Mouse (Mus musculus) testis, postnatal 14 days (tissue): ENCODE data around the gene Hsd17b12.

Experiments
- DNase-seq: peaks from one replicate; pipeline ENCODE4 v3.0.0; 2021; ENCODE audit warnings: low spot score

The Hsd17b12 gene

DNA sequence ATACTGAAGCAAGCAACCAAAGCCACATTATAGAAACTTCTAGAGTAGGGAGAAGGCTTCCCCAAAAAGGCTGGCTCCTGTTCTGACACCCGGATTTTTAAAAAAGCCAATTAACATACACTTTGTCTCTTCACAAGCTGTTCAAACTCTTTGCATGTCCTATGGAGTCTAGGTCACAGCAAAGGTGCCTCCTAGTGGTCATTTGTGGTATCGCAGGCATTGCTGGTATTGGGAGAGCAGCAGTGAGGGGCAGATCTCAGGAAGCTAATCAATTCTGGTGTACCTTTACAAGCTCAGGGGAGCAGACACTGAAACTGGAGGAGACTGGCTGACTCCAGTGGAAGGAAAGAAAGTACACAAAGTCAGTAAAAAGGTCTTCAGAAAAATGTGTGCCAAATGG lies 155.4 kb downstream of the Hsd17b12 start:
- DNase-seq, result peak; percentile 60

DNA sequence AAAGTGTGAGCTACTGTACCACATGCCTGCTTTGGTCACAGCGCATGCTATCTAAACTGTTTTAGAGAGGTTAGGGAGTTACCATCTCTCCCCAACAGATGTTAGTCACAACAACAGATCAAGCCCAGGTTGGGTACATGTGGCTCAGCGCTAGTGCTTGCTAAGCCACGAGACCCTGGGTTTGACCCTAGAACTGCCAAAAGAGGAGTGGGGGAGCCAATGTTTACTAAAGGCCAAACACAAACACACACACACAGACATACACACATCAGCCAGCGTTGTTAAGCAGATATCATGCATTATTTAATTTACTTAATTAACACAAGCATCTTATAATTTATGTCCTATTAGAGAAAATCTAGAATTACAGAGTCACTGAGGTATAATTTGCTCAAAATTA lies 155.8 kb downstream of the Hsd17b12 start:
- no peak for DNase-seq

DNA sequence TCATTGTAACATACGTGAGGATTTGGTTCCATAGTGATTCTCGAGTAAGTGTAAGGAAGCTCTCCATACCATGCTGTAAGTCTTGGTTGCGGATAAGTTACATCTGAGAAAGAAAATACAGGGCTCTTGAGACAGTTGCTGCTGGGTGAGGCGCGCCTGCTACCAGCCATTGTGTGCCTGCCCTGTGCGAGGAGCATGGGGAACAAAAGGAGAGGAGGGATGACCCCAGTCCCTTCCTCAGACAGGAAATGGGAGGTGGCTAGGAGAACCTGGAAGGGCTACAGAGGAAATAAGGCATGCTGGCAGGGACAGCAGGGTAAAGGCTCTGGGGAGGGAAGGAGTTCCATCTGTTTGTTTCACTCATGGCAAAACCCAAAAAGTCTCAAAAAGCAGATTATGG lies 156.4 kb downstream of the Hsd17b12 start:
- DNase-seq, result no peak

DNA sequence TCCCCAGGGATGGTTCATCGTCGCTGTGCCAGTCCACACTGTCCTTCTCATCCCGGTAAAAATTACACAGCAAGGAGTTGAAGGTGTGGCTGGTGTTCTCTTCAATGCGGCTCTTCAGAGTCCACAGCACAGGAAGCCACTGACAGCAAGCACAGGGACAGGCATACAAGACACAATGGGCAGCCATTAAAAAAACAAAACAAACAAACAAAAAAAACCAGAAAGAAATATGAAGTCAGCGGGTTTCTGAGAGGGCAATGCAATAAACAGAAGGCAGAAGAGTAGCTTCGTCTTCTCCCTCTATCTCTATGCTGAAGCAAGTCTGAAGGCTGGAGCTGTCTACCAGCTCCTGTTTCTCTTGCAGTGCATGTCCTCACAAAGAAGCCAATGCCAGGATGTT lies 161.5 kb downstream of the Hsd17b12 start, which contains the start of gene Gm27027:
TSS of gene Gm27027 (minus strand) at position 101 of the 400 bp plus-strand sequence.
- no peak for DNase-seq

DNA sequence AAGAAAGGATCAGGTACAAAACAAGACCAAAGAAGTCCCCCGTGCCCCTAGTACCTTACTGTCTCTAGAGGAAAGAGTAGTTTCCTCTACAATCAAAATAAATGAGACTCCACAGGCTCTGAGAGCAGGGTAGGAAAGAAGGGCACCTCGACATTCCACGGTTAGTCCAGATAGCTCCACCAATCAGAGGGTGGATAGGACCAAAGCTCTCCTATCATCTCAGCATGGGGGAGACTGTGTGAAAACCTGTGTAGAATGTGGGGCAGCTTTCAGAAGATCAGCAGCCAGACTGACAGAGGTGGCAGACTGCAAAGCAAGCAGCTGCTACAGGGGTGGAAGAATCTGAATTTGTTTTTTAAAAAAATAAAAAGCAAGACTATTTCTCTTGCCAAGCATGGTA lies 165.0 kb downstream of the Hsd17b12 start:
- no peak for DNase-seq

DNA sequence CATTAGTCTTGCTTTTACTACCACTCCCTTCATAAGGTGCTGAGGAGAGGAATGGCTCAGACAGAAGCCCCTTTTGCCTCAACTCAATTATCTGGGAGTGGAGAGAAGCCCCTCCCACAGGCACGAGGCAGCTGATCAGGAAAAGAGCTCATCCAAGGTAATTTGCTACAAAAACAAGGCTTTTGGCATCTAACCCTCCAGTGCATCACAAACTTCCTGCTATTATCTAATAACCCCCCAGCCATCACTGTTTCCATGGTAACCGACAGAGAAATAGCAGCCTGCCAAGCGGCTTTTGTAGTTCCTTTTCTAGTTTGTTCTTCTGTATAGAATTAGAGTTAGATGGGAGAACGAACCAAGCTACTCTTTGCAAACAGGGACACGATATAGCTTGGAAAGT lies 165.5 kb downstream of the Hsd17b12 start:
- no peak for DNase-seq

DNA sequence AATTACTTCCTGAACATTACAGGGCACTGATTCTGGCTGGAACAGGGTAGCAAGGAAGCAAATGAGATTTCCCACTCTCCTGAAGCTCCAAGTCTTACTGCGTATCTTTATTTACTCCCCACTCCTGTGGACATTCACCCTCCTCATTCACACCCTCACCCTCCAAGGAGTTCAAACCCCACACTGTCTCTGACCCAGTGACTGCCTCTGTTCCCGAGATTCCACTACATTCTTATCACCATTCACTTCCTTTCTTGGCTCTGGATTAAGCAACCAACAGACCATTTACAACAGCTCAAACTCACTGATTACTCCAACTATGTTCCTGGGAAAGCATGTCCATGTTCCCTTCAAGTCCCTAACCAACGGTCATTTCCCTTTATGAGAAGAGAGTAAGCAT lies 166.4 kb downstream of the Hsd17b12 start:
- DNase-seq, result no peak

DNA sequence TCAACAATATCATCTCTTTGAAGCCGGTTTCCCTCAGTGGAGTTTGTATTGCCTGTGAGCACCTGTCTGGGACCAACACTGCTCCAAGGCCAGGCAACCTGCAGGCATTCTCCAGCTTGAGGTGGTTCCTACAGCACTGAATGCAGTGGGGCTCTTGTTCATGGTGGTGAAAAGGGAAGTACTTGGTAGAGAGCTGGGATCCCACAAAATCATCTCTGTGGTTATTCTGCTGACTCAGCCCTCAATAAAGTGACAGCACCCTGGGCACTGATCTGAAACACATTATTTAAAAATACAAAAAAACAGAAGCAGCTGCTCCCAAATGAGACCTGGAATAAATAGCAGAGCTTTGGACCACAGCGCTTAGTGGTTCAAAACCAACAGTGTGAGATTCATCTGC lies 169.3 kb downstream of the Hsd17b12 start:
- DNase-seq, result no peak
